Mouse (Mus musculus) lung, embryonic 14.5 days (tissue): Measurements from ENCODE around the gene Helz. TPM values are rescaled to one million over a fixed set of nuclear protein-coding genes. Genes with fewer than 3 reads are reported as not detected.
A peak's percentile ranks its signal among the peaks of the same experiment; 100 is the strongest.

ENCODE experiments used
- ATAC-seq: fragments of 200-750 bp; cut with Nextera tagmentation; 2 replicates; pipeline ENCODE4 v1.8.0; 2017; ENCODE audit warnings: mild to moderate bottlenecking, moderate TSS enrichment, moderate library complexity; ENCODE audit not compliant: insufficient read depth
- DNase-seq: peaks from one replicate; pipeline ENCODE4 v3.0.0-alpha.2; 2015
- H3K27ac ChIP-seq: fragments of 300-500 bp; sonication (generic); 2 replicates; pipeline ENCODE4 v1.5.1; 2014; ENCODE audit warnings: low read depth, mild to moderate bottlenecking, moderate library complexity
- H3K27me3 ChIP-seq: fragments of 300-500 bp; sonication (generic); 2 replicates; pipeline ENCODE4 v1.6.1; 2014; ENCODE audit warnings: low read length, control low read depth; ENCODE audit not compliant: insufficient read depth
- H3K36me3 ChIP-seq: fragments of 300-500 bp; sonication (generic); 2 replicates; pipeline ENCODE4 v1.6.1; 2014; ENCODE audit warnings: control low read depth; ENCODE audit not compliant: insufficient read depth
- H3K4me1 ChIP-seq: fragments of 300-500 bp; sonication (generic); 2 replicates; pipeline ENCODE4 v1.6.1; 2014; ENCODE audit warnings: antibody characterized with exemption, control low read depth; ENCODE audit not compliant: insufficient read depth
- H3K4me2 ChIP-seq: fragments of 300-500 bp; sonication (generic); 2 replicates; pipeline ENCODE4 v1.6.1; 2014; ENCODE audit warnings: mild to moderate bottlenecking
- H3K4me3 ChIP-seq: fragments of 300-500 bp; sonication (generic); 2 replicates; pipeline ENCODE4 v1.5.1; 2014; ENCODE audit warnings: low read depth, low read length
- H3K9ac ChIP-seq: fragments of 300-500 bp; sonication (generic); 2 replicates; pipeline ENCODE4 v1.6.1; 2014
- H3K9me3 ChIP-seq: fragments of 300-500 bp; sonication (generic); 2 replicates; pipeline ENCODE4 v1.6.1; 2016; ENCODE audit warnings: low read depth, low read length, control low read depth
- CTCF ChIP-seq: IDR thresholded peaks from 2 replicates; pipeline ENCODE4 v1.5.1; 2016; ENCODE audit warnings: antibody characterized with exemption, low read depth
- WGBS: fragments of 180-500 bp; shearing (Covaris S2); extraction: QIAGEN DNeasy Blood & Tissue Kit; methylation state at CpG from one replicate; pipeline ENCODE4 v1.1.7; 2014; 5-methylcytosine and 5-hydroxymethylcytosine counted together
- polyA plus RNA-seq: library from polyadenylated mRNA; unstranded; fragments of >200 nt; fragmentation: Nextera tagmentation; extraction: Ambion mirVana; gene quantifications from 2 replicates; pipeline ENCODE4 v1.2.1, GENCODE M21; 2014

The Helz gene
- polyA plus RNA-seq, 1 experiment from 2014 or later, result 27.4 TPM

- ATAC-seq, result no peak
- H3K36me3 ChIP-seq, result no peaks in the 10 kb centered on the region
- no peak overlapping the region for H3K4me2 ChIP-seq
- 50% methylated on average over 27 of the region's 27 CpGs for WGBS
- H3K4me3 ChIP-seq, result no peak overlapping the region
- no peak for DNase-seq
- TF ChIP-seq CTCF, result no peak
- no peak overlapping the region for H3K27ac ChIP-seq
- H3K27me3 ChIP-seq, result no peaks in the 10 kb centered on the region
- H3K9ac ChIP-seq, result no peak overlapping the region
- H3K4me1 ChIP-seq, result no peaks in the 10 kb centered on the region
- H3K9me3 ChIP-seq, result no peaks in the 10 kb centered on the region
These were observed 155.8 kb downstream of the Helz start for GRCm38 (mm10) chr11:107703272-107704134.

GRCm38 (mm10) chr11:107705060-107705459 is 157.3 kb downstream of the Helz start:
- no peak for TF ChIP-seq CTCF
- Histone ChIP-seq H3K4me2 (no peak overlapping the region), H3K9me3 (no peaks in the 10 kb centered on the region), H3K36me3 (no peaks in the 10 kb centered on the region), H3K4me1 (no peaks in the 10 kb centered on the region), H3K9ac (no peak overlapping the region), H3K27me3 (no peaks in the 10 kb centered on the region), H3K4me3 (no peak overlapping the region), H3K27ac (no peak overlapping the region)
- ATAC-seq (no peak), DNase-seq (no peak)
- WGBS, result 78% methylated on average over 6 of the region's 6 CpGs

- Histone ChIP-seq H3K27me3 (no peaks in the 10 kb centered on the region), H3K27ac (no peak overlapping the region), H3K36me3 (no peaks in the 10 kb centered on the region), H3K4me1 (no peaks in the 10 kb centered on the region), H3K4me3 (no peak overlapping the region), H3K9me3 (no peaks in the 10 kb centered on the region), H3K4me2 (no peak overlapping the region), H3K9ac (no peak overlapping the region)
- peak; percentile 19 for DNase-seq
- 49% methylated on average over 11 of the region's 11 CpGs for WGBS
- no peak for TF ChIP-seq CTCF
- ATAC-seq, result no peak
These were observed 157.8 kb downstream of the Helz start for GRCm38 (mm10) chr11:107705476-107706074.

DNA sequence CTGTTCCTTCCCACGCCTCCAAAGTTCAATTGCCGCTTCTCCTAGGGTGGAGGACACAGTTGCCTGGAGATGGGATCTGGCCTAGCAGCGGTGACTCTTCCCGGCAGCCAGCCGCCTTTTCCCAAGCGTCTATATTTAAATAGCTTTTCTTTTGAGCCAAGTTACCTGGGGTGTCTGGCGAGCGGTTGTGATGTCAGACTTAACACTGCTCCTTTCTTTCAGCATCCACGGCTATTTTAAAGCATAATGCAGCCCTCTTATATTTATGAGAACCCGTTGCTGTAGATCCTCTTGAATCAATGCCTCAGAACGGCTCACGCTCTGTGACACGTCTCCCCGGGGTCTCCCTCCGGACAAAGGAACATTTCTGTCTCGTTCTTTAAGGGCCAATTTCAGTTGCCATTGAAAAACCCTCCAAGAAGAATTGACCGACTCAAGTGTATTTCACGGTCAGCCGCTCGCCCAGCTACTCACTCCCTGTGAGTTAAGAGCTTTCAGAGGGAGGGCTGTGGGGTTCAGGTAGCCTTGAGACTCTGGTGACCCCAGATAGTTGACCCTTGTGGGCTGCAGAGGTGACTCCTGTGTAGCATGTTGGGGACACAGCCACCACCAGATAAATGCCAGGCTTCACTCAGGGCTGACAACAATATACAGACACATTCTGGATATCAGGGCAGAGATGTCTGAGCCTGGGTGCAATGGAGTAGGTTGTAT is 160.3 kb downstream of the Helz start:
- WGBS, result 60% methylated on average over 20 of the region's 20 CpGs
- ATAC-seq (no peak), DNase-seq (no peak)
- no peak overlapping the region for H3K27ac ChIP-seq
- no peak overlapping the region for H3K4me3 ChIP-seq
- H3K36me3 ChIP-seq, result no peaks in the 10 kb centered on the region
- TF ChIP-seq CTCF, result no peak
- no peak overlapping the region for H3K4me2 ChIP-seq
- H3K9ac ChIP-seq, result no peak overlapping the region
- H3K9me3 ChIP-seq, result no peaks in the 10 kb centered on the region
- H3K27me3 ChIP-seq, result no peaks in the 10 kb centered on the region
- no peaks in the 10 kb centered on the region for H3K4me1 ChIP-seq

GRCm38 (mm10) chr11:107710379-107710778 is 162.6 kb downstream of the Helz start:
- no peak for TF ChIP-seq CTCF
- WGBS, result 40% methylated on average over 3 of the region's 3 CpGs

GRCm38 (mm10) chr11:107714368-107714767 is 166.6 kb downstream of the Helz start:
- H3K9ac ChIP-seq, result no peak overlapping the region
- DNase-seq (no peak), ATAC-seq (no peak)
- H3K4me3 ChIP-seq, result no peak overlapping the region
- no peak for TF ChIP-seq CTCF
- H3K4me2 ChIP-seq, result no peak overlapping the region
- no peaks in the 10 kb centered on the region for H3K36me3 ChIP-seq
- 77% methylated on average over 7 of the region's 7 CpGs for WGBS
- no peaks in the 10 kb centered on the region for H3K4me1 ChIP-seq
- no peaks in the 10 kb centered on the region for H3K27me3 ChIP-seq
- no peak overlapping the region for H3K27ac ChIP-seq
- no peaks in the 10 kb centered on the region for H3K9me3 ChIP-seq

More at GRCm38 (mm10) chr11:107710379-107710778, 162.6 kb downstream of the Helz start:
- no peak for ATAC-seq
- Histone ChIP-seq H3K9ac (no peak overlapping the region), H3K27ac (no peak overlapping the region), H3K27me3 (no peaks in the 10 kb centered on the region), H3K4me2 (no peak overlapping the region), H3K4me1 (no peaks in the 10 kb centered on the region), H3K9me3 (no peaks in the 10 kb centered on the region), H3K4me3 (no peak overlapping the region), H3K36me3 (no peaks in the 10 kb centered on the region)
- no peak for DNase-seq

- Histone ChIP-seq H3K4me2 (no peak within 1 kb of the TSS), H3K4me3 (no peak within 1 kb of the TSS), H3K27me3 (no peaks in the 10 kb centered on the region), H3K36me3 (no peaks in the 10 kb centered on the region), H3K9me3 (no peaks in the 10 kb centered on the region), H3K9ac (no peak within 1 kb of the TSS), H3K4me1 (no peaks in the 10 kb centered on the region), H3K27ac (no peak within 1 kb of the TSS)
- ATAC-seq, result no peak
- TF ChIP-seq CTCF, result no peak
- WGBS, result 62% methylated on average over 16 of the region's 16 CpGs
- no peak for DNase-seq
These were observed 168.7 kb downstream of the Helz start, which contains the start of gene Cacng1 for GRCm38 (mm10) chr11:107716332-107716938. Gene Cacng1 (minus strand): TSS chr11:107716522.
